Mouse (Mus musculus) midbrain, embryonic 15.5 days (tissue): ENCODE results near the gene Zfp568. TPM values are rescaled to one million over a fixed set of nuclear protein-coding genes. Genes with fewer than 3 reads are reported as not detected.

Source experiments
- ATAC-seq: fragments of 200-750 bp; cut with Nextera tagmentation; replicated peaks from 2 replicates; pipeline ENCODE4 v1.8.0; 2017; ENCODE audit warnings: moderate TSS enrichment
- H3K27ac ChIP-seq: fragments of 300-500 bp; sonication (generic); 2 replicates; pipeline ENCODE4 v1.5.1; 2015; ENCODE audit warnings: mild to moderate bottlenecking, inconsistent platforms
- H3K27me3 ChIP-seq: fragments of 300-500 bp; sonication (generic); replicated peaks from 2 replicates; pipeline ENCODE4 v1.6.1; 2015; ENCODE audit warnings: inconsistent platforms
- H3K36me3 ChIP-seq: fragments of 300-500 bp; sonication (generic); replicated peaks from 2 replicates; pipeline ENCODE4 v1.6.1; 2015; ENCODE audit warnings: inconsistent platforms
- H3K4me1 ChIP-seq: fragments of 300-500 bp; sonication (generic); 2 replicates; pipeline ENCODE4 v1.6.1; 2015; ENCODE audit warnings: inconsistent platforms
- H3K4me2 ChIP-seq: fragments of 300-500 bp; sonication (generic); 2 replicates; pipeline ENCODE4 v1.6.1; 2015; ENCODE audit warnings: inconsistent platforms, mild to moderate bottlenecking, moderate library complexity
- H3K4me3 ChIP-seq: fragments of 300-500 bp; sonication (generic); 2 replicates; pipeline ENCODE4 v1.5.1; 2015; ENCODE audit warnings: mild to moderate bottlenecking, inconsistent platforms
- H3K9ac ChIP-seq: fragments of 300-500 bp; sonication (generic); 2 replicates; pipeline ENCODE4 v1.6.1; 2015; ENCODE audit warnings: mild to moderate bottlenecking, inconsistent platforms
- H3K9me3 ChIP-seq: fragments of 300-500 bp; sonication (generic); 2 replicates; pipeline ENCODE4 v1.6.1; 2016; ENCODE audit warnings: inconsistent platforms
- WGBS: fragments of 180-500 bp; shearing (Covaris S2); methylation state at CpG from one replicate; pipeline ENCODE4 v1.1.7; 2015; ENCODE audit warnings: mixed read lengths; 5-methylcytosine and 5-hydroxymethylcytosine counted together
- polyA plus RNA-seq: library from polyadenylated mRNA; unstranded; fragments of >200 nt; fragmentation: Nextera tagmentation; extraction: Ambion mirVana; gene quantifications from 2 replicates; pipeline ENCODE4 v1.2.1, GENCODE M21; 2015

The Zfp568 gene
- polyA plus RNA-seq, 1 experiment from 2014 or later: 6.0 TPM

- ATAC-seq: no peak
- H3K9me3 ChIP-seq: no peaks in the 10 kb centered on the region
- H3K4me3 ChIP-seq: no peak overlapping the region
- H3K27ac ChIP-seq: no peak overlapping the region
- WGBS: 94% methylated on average over 8 of the region's 8 CpGs
- H3K36me3 ChIP-seq: peaks cover 44% of the 10 kb centered on the region
- H3K27me3 ChIP-seq: no peaks in the 10 kb centered on the region
- H3K4me1 ChIP-seq: no peaks in the 10 kb centered on the region
- no peak overlapping the region for H3K4me2 ChIP-seq
- no peak overlapping the region for H3K9ac ChIP-seq
These were observed 11.4 kb downstream of the Zfp568 start for GRCm38 (mm10) chr7:29995134-29995533.

GRCm38 (mm10) chr7:30000601-30001000 is 16.8 kb downstream of the Zfp568 start:
- H3K27ac ChIP-seq: no peak overlapping the region
- H3K4me2 ChIP-seq: no peak overlapping the region
- H3K9ac ChIP-seq: no peak overlapping the region
- H3K27me3 ChIP-seq: no peaks in the 10 kb centered on the region
- no peaks in the 10 kb centered on the region for H3K4me1 ChIP-seq
- H3K36me3 ChIP-seq: peaks cover 27% of the 10 kb centered on the region
- no peak for ATAC-seq
- no peaks in the 10 kb centered on the region for H3K9me3 ChIP-seq
- H3K4me3 ChIP-seq: no peak overlapping the region
- 93% methylated on average over 5 of the region's 5 CpGs for WGBS

- H3K9ac ChIP-seq: no peak overlapping the region
- 89% methylated on average over 1 of the region's 1 CpGs for WGBS
- no peaks in the 10 kb centered on the region for H3K27me3 ChIP-seq
- H3K9me3 ChIP-seq: no peaks in the 10 kb centered on the region
- peaks cover 9% of the 10 kb centered on the region for H3K4me1 ChIP-seq
- H3K36me3 ChIP-seq: no peaks in the 10 kb centered on the region
- H3K27ac ChIP-seq: no peak overlapping the region
- ATAC-seq: no peak
- no peak overlapping the region for H3K4me3 ChIP-seq
- no peak overlapping the region for H3K4me2 ChIP-seq
These were observed 23.8 kb downstream of the Zfp568 start for GRCm38 (mm10) chr7:30007601-30008000.

- H3K27me3 ChIP-seq: no peaks in the 10 kb centered on the region
- no peaks in the 10 kb centered on the region for H3K9me3 ChIP-seq
- no peak overlapping the region for H3K4me3 ChIP-seq
- WGBS: 83% methylated on average over 6 of the region's 6 CpGs
- H3K36me3 ChIP-seq: no peaks in the 10 kb centered on the region
- ATAC-seq: no peak
- H3K9ac ChIP-seq: no peak overlapping the region
- H3K27ac ChIP-seq: no peak overlapping the region
- peaks cover 9% of the 10 kb centered on the region for H3K4me1 ChIP-seq
- no peak overlapping the region for H3K4me2 ChIP-seq
These were observed 24.4 kb downstream of the Zfp568 start for GRCm38 (mm10) chr7:30008020-30008690.

- Histone ChIP-seq H3K36me3 (no peaks in the 10 kb centered on the region), H3K9ac (no peak overlapping the region; the same call in 1 of the 2 replicates), H3K27me3 (no peaks in the 10 kb centered on the region), H3K4me2 (peak overlapping the region; percentile 20; the same call in 1 of the 2 replicates), H3K4me3 (no peak overlapping the region), H3K9me3 (no peaks in the 10 kb centered on the region), H3K4me1 (peaks cover 9% of the 10 kb centered on the region), H3K27ac (peak overlapping the region; percentile 56)
- 52% methylated on average over 21 of the region's 21 CpGs for WGBS
- ATAC-seq: peak; percentile 52; the same call in 1 of the 2 replicates
These were observed 25.7 kb downstream of the Zfp568 start for GRCm38 (mm10) chr7:30009321-30010085.

GRCm38 (mm10) chr7:30010551-30011195 is 26.9 kb downstream of the Zfp568 start:
- Histone ChIP-seq H3K4me3 (no peak overlapping the region), H3K27ac (no peak overlapping the region), H3K27me3 (no peaks in the 10 kb centered on the region), H3K4me2 (no peak overlapping the region), H3K9ac (no peak overlapping the region), H3K4me1 (peaks cover 9% of the 10 kb centered on the region), H3K36me3 (peaks cover 3% of the 10 kb centered on the region; the same call in 1 of the 2 replicates), H3K9me3 (no peaks in the 10 kb centered on the region)
- ATAC-seq: no peak
- 83% methylated on average over 10 of the region's 10 CpGs for WGBS

GRCm38 (mm10) chr7:30012956-30013363 is 29.2 kb downstream of the Zfp568 start:
- ATAC-seq: 0 out of 2 replicates have a peak, but pooled peaks have one; percentile 27

GRCm38 (mm10) chr7:30017226-30017625 is 33.5 kb downstream of the Zfp568 start:
- no peak for ATAC-seq
- Histone ChIP-seq H3K27ac (no peak overlapping the region), H3K27me3 (no peaks in the 10 kb centered on the region), H3K9me3 (no peaks in the 10 kb centered on the region), H3K36me3 (peaks cover 21% of the 10 kb centered on the region), H3K9ac (no peak overlapping the region), H3K4me1 (no peaks in the 10 kb centered on the region), H3K4me2 (no peak overlapping the region), H3K4me3 (no peak overlapping the region)
- 95% methylated on average over 6 of the region's 6 CpGs for WGBS

More at GRCm38 (mm10) chr7:30012956-30013363, 29.2 kb downstream of the Zfp568 start:
- H3K4me3 ChIP-seq: no peak overlapping the region
- no peak overlapping the region for H3K9ac ChIP-seq
- H3K27me3 ChIP-seq: no peaks in the 10 kb centered on the region
- no peak overlapping the region; the same call in 1 of the 2 replicates for H3K27ac ChIP-seq
- peaks cover 9% of the 10 kb centered on the region for H3K4me1 ChIP-seq
- H3K36me3 ChIP-seq: peaks cover 13% of the 10 kb centered on the region
- no peak overlapping the region for H3K4me2 ChIP-seq
- H3K9me3 ChIP-seq: no peaks in the 10 kb centered on the region
- 74% methylated on average over 4 of the region's 4 CpGs for WGBS

GRCm38 (mm10) chr7:30019543-30019942 is 35.8 kb downstream of the Zfp568 start:
- no peaks in the 10 kb centered on the region for H3K27me3 ChIP-seq
- H3K9me3 ChIP-seq: no peaks in the 10 kb centered on the region
- ATAC-seq: no peak
- H3K27ac ChIP-seq: no peak overlapping the region
- no peak overlapping the region for H3K4me3 ChIP-seq
- no peak overlapping the region for H3K9ac ChIP-seq
- H3K4me1 ChIP-seq: no peaks in the 10 kb centered on the region
- H3K4me2 ChIP-seq: no peak overlapping the region
- peaks cover 44% of the 10 kb centered on the region for H3K36me3 ChIP-seq
- WGBS: 100% methylated on average over 2 of the region's 2 CpGs

- peaks cover 47% of the 10 kb centered on the region for H3K36me3 ChIP-seq
- 95% methylated on average over 9 of the region's 9 CpGs for WGBS
- H3K27me3 ChIP-seq: no peaks in the 10 kb centered on the region
These were observed 39.6 kb downstream of the Zfp568 start for GRCm38 (mm10) chr7:30023324-30023723.

GRCm38 (mm10) chr7:30023800-30024199 is 40.0 kb downstream of the Zfp568 start:
- no peaks in the 10 kb centered on the region for H3K27me3 ChIP-seq
- no peaks in the 10 kb centered on the region for H3K4me1 ChIP-seq
- no peak overlapping the region for H3K4me3 ChIP-seq
- H3K9ac ChIP-seq: no peak overlapping the region
- 86% methylated on average over 8 of the region's 8 CpGs for WGBS
- no peak overlapping the region for H3K27ac ChIP-seq
- no peak overlapping the region for H3K4me2 ChIP-seq
- no peaks in the 10 kb centered on the region for H3K9me3 ChIP-seq
- ATAC-seq: no peak
- peaks cover 47% of the 10 kb centered on the region for H3K36me3 ChIP-seq

More at GRCm38 (mm10) chr7:30023324-30023723, 39.6 kb downstream of the Zfp568 start:
- no peak for ATAC-seq
- no peak overlapping the region for H3K4me3 ChIP-seq
- H3K4me1 ChIP-seq: no peaks in the 10 kb centered on the region
- H3K9me3 ChIP-seq: no peaks in the 10 kb centered on the region
- H3K27ac ChIP-seq: no peak overlapping the region
- H3K4me2 ChIP-seq: no peak overlapping the region
- no peak overlapping the region for H3K9ac ChIP-seq

GRCm38 (mm10) chr7:30025358-30025757 is 41.6 kb downstream of the Zfp568 start:
- 82% methylated on average over 5 of the region's 5 CpGs for WGBS
- no peaks in the 10 kb centered on the region for H3K9me3 ChIP-seq
- H3K4me2 ChIP-seq: no peak overlapping the region
- H3K4me3 ChIP-seq: no peak overlapping the region
- ATAC-seq: no peak
- H3K36me3 ChIP-seq: peaks cover 47% of the 10 kb centered on the region
- no peak overlapping the region for H3K9ac ChIP-seq
- no peaks in the 10 kb centered on the region for H3K27me3 ChIP-seq
- H3K4me1 ChIP-seq: no peaks in the 10 kb centered on the region
- no peak overlapping the region for H3K27ac ChIP-seq
